Mouse (Mus musculus): ENCODE results near the gene Tmem59.

- TF ChIP-seq EP300 (IDR thresholded peaks at IDR 0.05; ENCODE audit: insufficient read depth, low read depth, low read length) (no peak), CTCF (IDR thresholded peaks at IDR 0.05; ENCODE audit: low read depth, low read length) (no peak)
These were observed 35.2 kb downstream of the Tmem59 start for GRCm38 (mm10) chr4:107213279-107214011.
